Mouse (Mus musculus): ENCODE measurements at regions not wholly inside any gene's neighbourhood (a gene's known extent, or its start where the extent isn't known, plus 50 kb on each side); places are given as distances from the start of the nearest gene placed in this dataset.

DNA sequence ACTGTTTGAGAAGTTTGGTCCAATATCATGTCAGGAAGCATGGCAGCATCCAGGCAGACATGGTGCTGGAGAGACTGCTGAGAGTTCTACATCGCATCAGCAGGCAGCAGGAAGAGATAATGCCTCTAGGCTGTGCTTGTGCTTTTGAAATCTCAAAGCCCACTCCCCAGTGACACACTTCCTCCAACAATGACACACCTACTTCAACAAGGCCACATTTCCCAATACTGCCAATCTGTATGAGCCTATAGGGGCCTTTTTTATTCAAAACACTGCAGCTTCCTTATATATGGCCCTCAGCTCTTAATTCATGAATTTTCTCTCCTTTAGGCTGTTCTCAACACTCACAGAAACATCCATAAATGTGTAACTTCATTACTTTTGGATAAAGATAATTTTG lies 97.4 kb upstream of the Inhba start:
- no peak for DNase-seq (ENCODE audit: low spot score in 2 of 2)

DNA sequence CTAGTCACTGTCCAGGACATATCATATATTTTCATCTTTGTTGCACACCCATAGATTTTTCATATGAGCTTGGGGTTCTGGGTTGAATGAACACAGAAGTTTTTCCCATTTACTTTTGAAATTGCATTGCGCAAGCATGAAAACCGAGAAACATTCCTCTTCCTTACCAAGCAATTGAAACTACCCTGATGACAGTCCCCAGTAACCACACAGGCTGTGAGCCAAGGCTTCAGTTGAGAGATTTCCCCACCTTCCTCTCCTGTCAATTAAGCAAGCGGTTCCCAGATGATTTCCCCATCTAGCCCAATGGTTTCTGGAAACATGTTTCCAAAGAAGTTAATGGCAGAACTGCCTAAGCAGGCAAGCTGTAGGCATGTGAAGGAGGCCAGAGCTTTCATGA lies 81.8 kb upstream of the Inhba start:
- no peak for DNase-seq (ENCODE audit: low spot score in 2 of 2)

DNA sequence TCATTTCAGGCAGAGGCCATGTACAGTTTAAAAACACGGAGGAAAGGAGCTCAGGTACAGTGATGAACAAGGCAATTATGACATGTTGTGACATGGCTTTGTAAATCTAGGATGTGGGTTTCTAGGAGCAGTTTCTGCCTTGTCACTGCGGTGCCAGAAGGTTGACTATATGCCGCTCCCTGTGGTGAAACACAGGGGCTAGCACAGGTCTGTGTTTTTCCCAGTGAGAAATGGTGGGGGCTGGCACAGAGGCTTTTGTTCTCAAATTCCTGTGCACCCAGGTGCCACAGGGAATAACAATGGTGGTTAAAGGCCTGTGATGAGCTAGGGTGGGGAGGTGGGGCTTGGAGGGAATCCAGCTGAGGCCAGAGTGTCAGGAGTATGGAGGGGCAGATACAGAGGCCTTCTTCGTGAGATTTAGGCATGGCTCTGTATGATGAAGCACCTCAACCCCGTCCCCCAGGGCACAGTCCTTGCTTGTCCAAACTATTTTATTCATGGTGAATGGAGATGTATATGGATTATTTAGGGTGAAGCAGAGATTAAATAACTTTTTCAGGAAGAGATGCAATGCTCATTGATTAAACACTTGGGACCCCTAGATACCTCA lies 80.0 kb upstream of the Inhba start:
- no peak for DNase-seq (ENCODE audit: low spot score in 2 of 2)

DNA sequence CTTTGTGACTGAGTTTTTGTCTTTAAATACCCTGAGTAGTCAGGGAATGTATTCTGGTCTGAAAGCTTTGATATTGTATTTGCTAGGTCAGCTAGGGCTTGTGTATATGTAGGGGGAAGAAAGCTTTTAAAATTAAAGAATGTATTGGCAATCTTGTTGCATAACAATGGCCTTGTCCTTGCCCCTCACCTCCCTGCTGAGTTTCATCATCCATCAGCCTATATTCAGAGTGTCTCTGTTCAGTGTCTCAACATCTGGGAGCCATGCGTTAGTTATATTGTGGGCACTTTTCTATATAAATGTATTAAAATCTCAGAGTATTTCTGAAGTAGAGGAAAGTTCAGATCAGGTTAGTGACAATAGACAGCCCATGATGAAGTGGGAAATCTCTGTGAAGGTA lies 76.0 kb upstream of the Inhba start:
- no peak for DNase-seq (ENCODE audit: low spot score in 2 of 2)

DNA sequence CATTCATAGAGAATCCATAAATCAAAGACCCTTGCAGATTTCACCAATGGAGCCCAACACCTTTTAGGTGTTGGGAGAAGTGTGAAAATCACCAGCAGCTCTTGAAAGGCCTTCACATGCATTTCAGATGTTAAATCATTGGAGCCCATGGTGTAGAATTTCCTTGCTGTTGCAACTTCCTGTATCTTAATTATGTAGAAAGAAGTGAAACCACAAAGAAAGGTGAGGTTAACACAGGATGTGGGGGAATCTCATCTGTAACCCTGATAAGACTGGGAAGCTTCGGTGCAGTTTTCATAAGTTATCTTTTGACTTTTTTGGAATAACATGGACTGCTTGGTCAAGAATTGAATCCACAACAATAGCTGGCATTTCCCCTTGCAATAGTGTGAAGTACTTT lies 75.5 kb upstream of the Inhba start:
- no peak for DNase-seq (ENCODE audit: low spot score in 2 of 2)

DNA sequence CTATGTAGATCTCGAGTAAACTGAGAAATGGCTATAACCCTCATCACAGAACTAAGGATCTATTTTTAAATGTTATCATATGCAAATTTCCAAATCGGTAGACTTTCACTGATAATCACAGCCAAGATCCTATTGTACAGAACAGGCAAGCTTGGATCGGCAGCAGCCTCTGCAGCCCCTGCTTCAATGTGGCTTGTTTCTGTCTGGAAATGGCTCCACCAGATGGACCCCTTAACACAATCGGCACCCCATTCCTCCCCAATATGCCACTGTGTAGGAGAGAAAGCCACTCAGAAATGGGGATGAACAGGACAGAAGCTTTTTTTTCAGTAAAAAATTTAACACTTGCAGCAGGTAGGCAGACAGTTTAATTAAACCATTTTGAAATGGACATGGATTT lies 61.5 kb upstream of the Inhba start:
- DNase-seq (ENCODE audit: low spot score in 2 of 2), result no peak

DNA sequence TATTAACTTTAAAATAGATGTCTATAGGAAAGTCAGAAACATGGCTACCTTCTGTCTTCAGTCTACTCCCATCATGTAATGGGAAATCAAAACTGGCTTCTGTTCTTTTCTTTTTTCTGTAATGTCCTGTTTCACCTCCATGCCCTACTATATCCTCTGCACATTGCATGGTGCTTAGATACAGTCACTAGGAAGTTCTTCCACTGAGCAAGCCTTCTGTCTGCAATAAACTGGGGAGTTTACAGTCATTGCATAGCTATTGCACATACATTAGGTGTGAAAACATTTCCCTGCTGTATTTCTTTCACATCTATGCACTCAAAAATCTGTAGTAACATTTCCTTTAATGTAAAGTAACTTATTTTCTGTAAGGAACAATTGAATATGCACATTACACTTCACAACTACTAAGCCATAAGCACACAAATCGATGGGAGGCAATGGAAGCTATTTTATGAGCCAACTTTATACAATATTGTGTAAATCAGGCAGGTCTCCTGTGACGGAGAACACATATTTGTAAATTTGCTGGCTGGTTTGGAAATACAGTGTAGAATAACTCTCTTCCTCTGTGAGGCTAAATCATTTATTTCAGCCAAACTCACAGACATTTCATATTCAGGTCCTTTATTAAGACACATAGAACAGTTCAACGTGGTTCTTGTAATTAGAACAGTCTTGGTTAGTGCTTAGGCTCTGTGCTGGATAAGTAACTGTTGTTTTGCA lies 60.6 kb upstream of the Inhba start:
- no peak for DNase-seq (ENCODE audit: low spot score in 2 of 2)

Data from left cerebral cortex, adult 8-10 months (tissue).